Mouse (Mus musculus) left cerebral cortex, adult 11 months (tissue): ENCODE results near the gene Trmt10a.

Experiments
- DNase-seq: peaks from one replicate; pipeline ENCODE4 v3.0.0; 2022; ENCODE audit warnings: low spot score

The Trmt10a gene

GRCm38 (mm10) chr3:138143315-138144059, at the start of gene Trmt10a:
Gene Trmt10a, plus strand, starts transcription at chr3:138143448.
- DNase-seq, result peak; percentile 95

DNA sequence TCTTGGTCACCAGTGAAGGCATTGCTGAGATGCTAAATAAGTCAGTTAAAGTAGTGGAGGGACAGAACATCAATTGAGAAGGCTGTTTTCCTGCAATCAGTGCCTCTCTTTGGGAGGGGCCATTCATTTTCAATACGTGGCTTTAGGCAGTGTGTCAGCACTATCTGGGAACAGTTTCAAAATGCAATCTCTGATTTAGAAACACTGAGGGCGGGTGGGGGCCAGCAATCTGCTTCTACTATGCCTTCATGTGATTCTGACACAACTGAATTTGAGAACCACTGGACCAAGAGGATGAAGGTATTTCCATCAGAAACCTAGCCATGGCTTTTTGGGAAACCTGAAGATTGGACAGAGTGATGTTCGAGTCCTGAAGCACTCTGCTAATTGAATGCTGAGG, 47.9 kb upstream of the Trmt10a start:
- DNase-seq, result peak; percentile 33

DNA sequence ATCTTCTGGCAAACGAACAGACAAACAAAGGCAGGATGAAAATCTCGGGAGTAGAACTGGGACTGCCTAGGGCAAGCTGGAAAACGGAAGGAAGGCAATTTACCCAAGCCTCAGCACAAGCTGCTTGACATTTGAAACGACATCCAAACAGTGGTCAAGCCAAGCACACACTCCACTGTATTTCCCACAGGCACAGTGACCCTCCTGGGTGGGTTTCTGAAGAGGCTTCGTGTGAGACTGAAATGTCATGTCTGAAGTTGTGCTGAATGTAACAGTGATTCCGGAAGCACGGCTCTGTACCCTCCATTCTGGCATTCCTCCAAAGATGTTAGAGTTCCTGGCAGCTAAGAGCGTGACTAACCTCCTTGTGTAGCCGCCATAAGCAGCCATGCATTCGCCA, 47.5 kb upstream of the Trmt10a start:
- DNase-seq, result no peak

DNA sequence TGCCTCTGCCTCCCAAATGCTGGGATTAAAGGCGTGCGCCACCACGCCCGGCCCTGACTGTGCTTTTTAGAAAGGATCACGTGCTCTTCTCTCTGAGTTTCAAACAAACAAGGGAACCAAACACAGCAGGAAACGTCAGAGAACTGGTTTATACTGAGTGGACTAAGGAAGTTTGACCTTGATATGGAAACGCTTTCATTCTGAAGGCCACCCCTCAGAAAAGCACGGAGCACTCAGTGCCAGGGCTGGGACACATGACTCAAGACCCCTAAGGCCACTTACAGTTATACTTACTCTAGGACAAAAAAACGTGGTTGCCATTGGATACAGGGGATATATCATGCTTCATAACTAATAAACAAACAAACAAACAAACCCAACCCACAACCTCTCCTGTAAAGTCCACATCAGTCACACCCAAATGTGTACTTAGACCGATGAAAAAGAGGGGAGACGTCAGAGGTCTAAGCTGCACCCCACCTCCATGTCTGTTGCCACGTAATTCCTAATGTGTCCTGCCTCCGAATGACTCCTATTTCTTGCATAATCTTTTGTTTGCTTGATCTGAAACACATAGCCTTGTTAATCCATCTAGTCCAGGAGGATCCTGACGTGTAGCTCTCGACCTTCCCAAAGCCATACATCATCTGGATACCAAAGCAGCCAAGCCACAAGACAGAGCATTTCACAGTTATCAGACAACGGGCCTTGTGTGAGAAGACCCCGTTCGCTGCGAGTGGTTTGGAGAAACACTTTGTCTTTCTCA, 46.8 kb upstream of the Trmt10a start:
- DNase-seq, result no peak

DNA sequence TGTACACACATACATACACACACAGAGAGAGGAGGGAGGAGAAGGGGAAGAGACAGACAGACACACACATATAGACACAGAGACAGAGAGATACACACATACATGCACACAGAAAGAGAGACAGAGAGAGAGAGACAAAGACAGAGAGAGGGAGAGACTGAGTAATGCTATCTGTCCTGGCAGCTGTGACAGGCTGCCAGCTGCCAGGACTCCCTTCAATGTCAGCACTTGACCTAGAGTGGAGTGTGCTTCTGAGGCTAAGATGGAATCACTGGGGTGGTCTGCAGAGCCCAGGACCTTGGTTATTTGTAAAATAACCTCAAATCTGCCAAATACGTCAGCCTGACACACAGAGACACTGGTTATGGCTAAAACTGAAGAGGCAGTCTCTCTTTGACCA, 45.5 kb upstream of the Trmt10a start:
- no peak for DNase-seq

GRCm38 (mm10) chr3:138101936-138102335, 41.3 kb upstream of the Trmt10a start:
- no peak for DNase-seq

DNA sequence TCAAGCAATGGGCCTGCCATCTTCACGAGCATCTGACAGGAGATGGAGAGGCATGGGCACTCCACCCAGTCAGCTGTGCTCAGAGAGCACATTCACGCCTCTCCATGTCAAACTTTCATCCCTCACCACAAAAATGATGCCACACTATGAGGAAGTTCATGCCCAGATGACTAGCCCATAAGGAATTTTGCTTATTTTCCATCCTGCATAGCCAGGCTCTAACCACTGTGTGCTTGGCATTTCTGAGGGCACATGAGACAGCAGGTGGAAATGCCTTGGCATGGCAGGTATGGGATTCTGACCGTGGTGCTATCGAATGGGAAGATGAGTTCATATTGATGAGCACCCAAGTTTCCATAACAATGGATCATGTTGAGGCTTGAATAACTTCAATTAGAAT, 39.6 kb upstream of the Trmt10a start:
- DNase-seq, result no peak

DNA sequence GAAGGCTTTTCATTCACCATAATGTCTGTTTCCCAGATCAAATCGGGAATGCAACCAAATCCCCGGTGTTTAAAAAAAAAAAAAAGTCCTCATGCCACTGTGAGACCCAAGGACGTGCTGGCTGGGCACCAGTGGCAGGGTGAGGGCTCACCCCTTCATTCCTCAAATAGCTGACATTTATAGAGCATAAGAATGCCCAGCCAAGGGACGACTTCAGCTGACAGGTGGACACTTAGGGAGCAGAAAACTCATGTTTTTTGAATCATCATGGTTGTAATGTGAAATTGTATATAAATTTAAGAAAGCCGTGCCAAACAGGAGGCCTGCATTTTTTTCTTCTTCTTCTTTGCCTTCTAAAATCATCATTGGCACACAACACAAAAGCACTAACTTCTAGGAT, 38.2 kb upstream of the Trmt10a start:
- DNase-seq, result no peak

- DNase-seq, result no peak
Measured at GRCm38 (mm10) chr3:138106887-138107286, 36.4 kb upstream of the Trmt10a start.

- DNase-seq, result no peak
Measured at GRCm38 (mm10) chr3:138110910-138111782, 32.1 kb upstream of the Trmt10a start.

DNA sequence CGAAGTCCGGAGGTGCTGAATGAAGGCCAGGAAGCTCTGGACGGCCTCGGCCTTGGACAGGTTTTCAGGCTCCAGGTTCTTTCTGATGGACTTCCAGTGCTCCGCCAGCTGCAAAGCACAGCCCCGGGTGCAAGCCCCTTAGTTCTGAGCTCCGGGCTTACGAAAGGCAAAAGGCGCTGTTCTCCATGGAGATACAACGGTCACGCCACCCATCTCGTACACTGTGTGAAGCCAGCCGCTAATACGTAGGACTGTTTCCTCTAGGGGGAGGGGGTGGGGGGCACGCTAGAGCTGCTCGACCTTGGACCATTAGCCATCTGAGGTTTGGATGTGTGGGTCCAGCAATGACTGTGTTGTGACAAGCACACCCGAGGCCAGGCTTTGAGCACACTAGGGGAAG, 29.1 kb upstream of the Trmt10a start:
- DNase-seq, result no peak

GRCm38 (mm10) chr3:138116871-138117270, 26.4 kb upstream of the Trmt10a start:
- DNase-seq, result no peak

DNA sequence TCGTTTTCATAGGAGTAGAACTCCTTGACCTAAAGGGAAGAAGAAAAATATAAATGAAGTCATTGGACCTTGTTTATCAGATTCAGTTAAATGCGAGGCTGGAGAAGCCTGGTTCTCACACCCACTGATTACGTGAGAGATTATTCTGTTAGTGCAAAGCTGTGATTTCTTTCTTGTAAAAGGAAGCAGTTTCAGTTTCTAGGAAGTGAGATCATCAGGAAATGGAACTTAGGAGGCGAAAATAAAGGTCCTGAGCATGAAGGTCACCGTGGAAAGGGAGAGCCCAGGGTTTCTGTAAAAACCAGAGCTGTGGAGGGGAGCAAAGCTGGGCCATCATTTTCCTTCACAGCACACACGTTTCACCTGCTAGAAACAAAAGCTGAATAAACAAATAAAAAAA, 24.9 kb upstream of the Trmt10a start:
- no peak for DNase-seq

DNA sequence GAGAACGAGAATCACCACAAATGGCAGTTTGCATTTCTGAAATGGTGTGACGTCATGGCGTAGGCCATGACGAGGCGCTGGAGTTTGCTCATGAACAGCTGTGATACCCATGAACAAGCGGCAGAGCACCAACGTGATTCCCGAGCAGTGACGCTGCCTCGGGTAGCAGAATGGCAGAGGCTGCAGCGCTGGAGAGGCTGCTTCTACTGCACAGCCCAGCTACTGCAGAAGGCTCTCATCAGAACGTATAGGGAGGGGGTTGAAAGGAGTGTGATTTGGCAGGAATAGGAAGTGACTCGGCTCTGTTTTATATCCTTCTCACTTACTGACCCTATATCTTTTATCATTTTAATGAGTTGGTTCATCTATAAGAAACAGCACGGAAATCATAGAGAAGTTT, 24.4 kb upstream of the Trmt10a start:
- DNase-seq, result no peak

DNA sequence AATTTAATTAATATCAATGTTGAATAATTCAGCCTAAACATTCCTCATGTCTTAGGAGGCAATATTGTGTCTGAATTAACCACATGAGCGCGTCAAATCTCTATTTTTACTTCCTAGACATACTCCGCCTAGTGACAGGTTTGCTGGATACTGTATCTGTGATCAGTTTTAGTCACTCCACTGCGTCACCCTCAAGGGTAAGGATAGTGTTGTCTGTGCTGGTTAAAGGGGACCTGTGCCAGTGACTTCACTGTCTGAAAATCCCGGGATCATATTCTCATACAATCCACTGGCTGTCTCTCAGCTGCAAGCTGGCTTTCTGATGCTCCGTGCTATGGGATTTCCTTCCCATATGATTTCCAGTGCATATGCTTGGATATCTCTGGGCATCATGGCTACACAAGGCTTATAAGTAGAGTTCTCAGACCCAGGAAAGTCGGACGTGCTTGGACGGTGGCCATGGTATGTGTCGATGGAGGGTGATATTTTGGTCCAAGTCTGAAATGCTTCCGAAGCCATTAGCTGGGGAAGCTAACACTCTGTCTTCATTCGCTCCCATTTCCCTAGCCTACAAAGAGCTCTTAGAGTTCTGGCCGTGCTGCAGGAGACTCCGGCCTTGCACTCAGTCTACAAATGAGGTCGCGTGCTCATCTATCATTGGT, 23.7 kb upstream of the Trmt10a start:
- DNase-seq, result no peak

DNA sequence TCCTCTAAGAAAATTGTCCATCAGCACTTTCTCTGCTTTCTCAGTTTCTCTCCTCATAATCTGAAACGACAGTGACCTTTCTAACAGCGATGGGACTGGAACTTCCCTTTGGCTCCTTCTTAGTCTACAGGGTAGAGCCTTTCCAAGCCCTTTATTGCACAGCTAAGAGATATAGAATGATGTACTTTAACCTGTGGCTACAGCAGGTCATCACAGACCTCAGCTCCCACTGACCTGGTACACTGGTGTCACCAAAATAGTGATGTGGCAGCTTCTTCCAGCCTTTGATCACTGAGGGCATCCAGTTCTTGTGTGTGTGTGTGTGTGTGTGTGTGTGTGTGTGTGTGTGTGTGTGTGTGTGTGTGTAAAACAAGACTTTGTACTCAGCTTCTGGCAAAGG, 21.8 kb upstream of the Trmt10a start:
- no peak for DNase-seq

DNA sequence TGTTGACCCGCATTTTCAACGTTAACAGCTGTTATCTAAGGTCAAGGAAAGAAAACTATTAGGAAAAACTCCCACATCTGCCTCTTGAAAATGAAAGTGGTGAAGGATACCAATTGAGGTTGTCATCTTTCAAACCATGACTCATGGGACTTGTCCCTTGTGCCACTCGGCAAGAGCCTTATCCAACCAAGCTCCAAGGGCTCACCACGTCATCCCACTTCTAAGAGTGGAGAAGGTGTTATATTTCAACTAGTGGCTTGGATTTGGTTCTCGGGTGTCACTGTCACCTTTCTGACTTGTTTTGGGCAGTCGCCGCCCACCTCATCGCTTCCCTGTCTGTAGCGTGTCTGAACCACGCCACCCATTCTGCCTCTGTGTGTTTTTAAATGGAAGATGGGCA, 19.4 kb upstream of the Trmt10a start:
- no peak for DNase-seq

GRCm38 (mm10) chr3:138129110-138129509, 14.1 kb upstream of the Trmt10a start:
- no peak for DNase-seq

DNA sequence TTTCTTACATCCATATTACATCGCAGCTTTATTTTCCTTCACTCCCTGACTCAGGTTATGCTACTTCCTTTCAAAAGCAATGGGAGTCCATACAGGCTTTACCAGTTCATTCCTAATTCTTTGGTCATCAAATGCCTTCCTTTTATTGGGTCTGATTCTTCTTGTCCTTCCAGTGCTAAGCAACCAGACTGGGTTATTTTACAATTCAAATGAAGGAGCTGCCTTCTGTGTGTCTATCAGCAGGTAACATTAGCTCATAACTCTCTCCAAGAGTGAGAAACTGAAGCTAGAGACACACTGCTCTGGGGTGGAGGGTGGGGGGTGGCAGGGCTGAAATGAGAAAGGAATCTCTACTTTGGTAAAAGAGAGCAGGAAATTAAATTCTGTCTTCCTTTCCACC, 12.6 kb upstream of the Trmt10a start:
- DNase-seq, result no peak

- DNase-seq, result no peak
Measured at GRCm38 (mm10) chr3:138131168-138131567, 12.1 kb upstream of the Trmt10a start.

- DNase-seq, result no peak
Measured at GRCm38 (mm10) chr3:138133463-138133862, 9.8 kb upstream of the Trmt10a start.

- no peak for DNase-seq
Measured at GRCm38 (mm10) chr3:138133916-138134315, 9.3 kb upstream of the Trmt10a start.
